Mouse (Mus musculus): ENCODE results near the gene ccdc198. TPM values are rescaled to one million over a fixed set of nuclear protein-coding genes. Genes with fewer than 3 reads are reported as not detected.

ccdc198 gene
- total and polyA plus RNA-seq, 3 experiments: not detected

GRCm38 (mm10) chr14:49275376-49275775 is 30.1 kb upstream of the ccdc198 start:
- Histone ChIP-seq H3K9ac (ENCODE audit: insufficient read depth, low read depth) (no peak overlapping the region), H3K4me2 (ENCODE audit: insufficient read depth, low read depth, poor library complexity, severe bottlenecking) (no peak overlapping the region), H3K9me3 (replicated peaks; ENCODE audit: low read length) (no peaks in the 10 kb centered on the region), H3K4me3 (replicated peaks in 1 of 3; ENCODE audit: low read depth in 2 of 3, low read length in 2 of 3, poor library complexity in 1 of 3) (no peak overlapping the region), H3K27me3 (replicated peaks) (no peaks in the 10 kb centered on the region), H3K4me1 (ENCODE audit: control insufficient read depth in 1 of 2, insufficient read depth in 2 of 2) (no peaks in the 10 kb centered on the region), H3K27ac (ENCODE audit: insufficient read depth, low read depth) (no peak overlapping the region), H3K79me2 (replicated peaks; ENCODE audit: control insufficient read depth, extremely low read depth, insufficient read depth, poor library complexity, severe bottlenecking) (no peaks in the 10 kb centered on the region), H3K36me3 (replicated peaks in 1 of 2; ENCODE audit: control insufficient read depth in 1 of 2, insufficient read depth in 1 of 2, low read length in 1 of 2) (no peaks in the 10 kb centered on the region)
- dilution Hi-C loops (cut with MboI; ENCODE audit: extremely low pct_ligation_motif_present, extremely low pct_unique_long_range_greater_than_20kb, low sequenced_read_pairs): no loop called here
- no peak for DNase-seq (ENCODE audit: extremely low read depth)
- no peak for TF ChIP-seq ELF1 (IDR thresholded peaks at IDR 0.05; ENCODE audit: low read depth, low read length)
- in situ Hi-C loops (cut with MboI; ENCODE audit: low pct_ligation_motif_present, low pct_unique_long_range_greater_than_20kb, low sequenced_read_pairs): no loop called here

- no peak overlapping the region for H3K4me3 ChIP-seq (replicated peaks in 1 of 3; ENCODE audit: low read depth in 2 of 3, low read length in 2 of 3, poor library complexity in 1 of 3)
- H3K36me3 ChIP-seq (replicated peaks in 1 of 2; ENCODE audit: control insufficient read depth in 1 of 2, insufficient read depth in 1 of 2, low read length in 1 of 2): no peaks in the 10 kb centered on the region
- in situ Hi-C loops (cut with MboI; ENCODE audit: low pct_ligation_motif_present, low pct_unique_long_range_greater_than_20kb, low sequenced_read_pairs) (no loop called here), dilution Hi-C loops (cut with MboI; ENCODE audit: extremely low pct_ligation_motif_present, extremely low pct_unique_long_range_greater_than_20kb, low sequenced_read_pairs) (no loop called here)
- H3K9ac ChIP-seq (ENCODE audit: insufficient read depth, low read depth): no peak overlapping the region
- TF ChIP-seq POLR2A (IDR thresholded peaks at IDR 0.05; ENCODE audit: low read depth, low read length): no peak
- no peak for TF ChIP-seq TCF12 (IDR thresholded peaks at IDR 0.05; ENCODE audit: low read depth, low read length)
- no peak for TF ChIP-seq CTCF (conservative IDR thresholded peaks at IDR 0.05 in 1 of 2, IDR thresholded peaks at IDR 0.05 in 1 of 2; ENCODE audit: low read depth in 2 of 2, low read length in 2 of 2)
- no peak for TF ChIP-seq ZC3H11A (IDR thresholded peaks at IDR 0.05; ENCODE audit: low read depth, low read length)
- no peaks in the 10 kb centered on the region for H3K9me3 ChIP-seq (replicated peaks; ENCODE audit: low read length)
- H3K4me1 ChIP-seq (ENCODE audit: control insufficient read depth in 1 of 2, insufficient read depth in 2 of 2): no peaks in the 10 kb centered on the region
- DNase-seq (ENCODE audit: extremely low read depth): no peak
- H3K4me2 ChIP-seq (ENCODE audit: insufficient read depth, low read depth, poor library complexity, severe bottlenecking): no peak overlapping the region
- H3K27ac ChIP-seq (ENCODE audit: insufficient read depth, low read depth): no peak overlapping the region
- H3K79me2 ChIP-seq (replicated peaks; ENCODE audit: control insufficient read depth, extremely low read depth, insufficient read depth, poor library complexity, severe bottlenecking): no peaks in the 10 kb centered on the region
- no peaks in the 10 kb centered on the region for H3K27me3 ChIP-seq (replicated peaks)
Observed at GRCm38 (mm10) chr14:49265286-49266002, 20.2 kb upstream of the ccdc198 start.

GRCm38 (mm10) chr14:49241522-49241921 is 3.8 kb downstream of the ccdc198 start:
- no peaks in the 10 kb centered on the region for H3K4me1 ChIP-seq (ENCODE audit: control insufficient read depth in 1 of 2, insufficient read depth in 2 of 2)
- no peaks in the 10 kb centered on the region for H3K36me3 ChIP-seq (replicated peaks in 1 of 2; ENCODE audit: control insufficient read depth in 1 of 2, insufficient read depth in 1 of 2, low read length in 1 of 2)
- no peaks in the 10 kb centered on the region for H3K27me3 ChIP-seq (replicated peaks)
- no peak overlapping the region for H3K4me2 ChIP-seq (ENCODE audit: insufficient read depth, low read depth, poor library complexity, severe bottlenecking)
- H3K9ac ChIP-seq (ENCODE audit: insufficient read depth, low read depth): no peak overlapping the region
- H3K4me3 ChIP-seq (replicated peaks in 1 of 3; ENCODE audit: low read depth in 2 of 3, low read length in 2 of 3, poor library complexity in 1 of 3): no peak overlapping the region
- H3K27ac ChIP-seq (ENCODE audit: insufficient read depth, low read depth): no peak overlapping the region
- H3K9me3 ChIP-seq (replicated peaks; ENCODE audit: low read length): no peaks in the 10 kb centered on the region
- DNase-seq (ENCODE audit: extremely low read depth): no peak
- no peaks in the 10 kb centered on the region for H3K79me2 ChIP-seq (replicated peaks; ENCODE audit: control insufficient read depth, extremely low read depth, insufficient read depth, poor library complexity, severe bottlenecking)
- in situ Hi-C loops (cut with MboI; ENCODE audit: low pct_ligation_motif_present, low pct_unique_long_range_greater_than_20kb, low sequenced_read_pairs): loop anchor here (25.0 kb wide), 1 partner anchor 496 kb away; no protein-coding TSS in a partner anchor
- TF ChIP-seq MAX (IDR thresholded peaks at IDR 0.05; ENCODE audit: low read length) (no peak), ZNF384 (IDR thresholded peaks at IDR 0.05; ENCODE audit: low read depth, low read length) (no peak), NRF1 (IDR thresholded peaks at IDR 0.05; ENCODE audit: low read depth, low read length) (no peak), POLR2A (IDR thresholded peaks at IDR 0.05; ENCODE audit: low read depth, low read length) (no peak), USF1 (IDR thresholded peaks at IDR 0.05; ENCODE audit: low read depth, low read length) (no peak), SIN3A (IDR thresholded peaks at IDR 0.05; ENCODE audit: low read length) (no peak), MXI1 (IDR thresholded peaks at IDR 0.05; ENCODE audit: low read depth, low read length) (no peak), CHD2 (IDR thresholded peaks at IDR 0.05; ENCODE audit: low read length) (no peak), POLR2AphosphoS2 (IDR thresholded peaks at IDR 0.05; ENCODE audit: low read depth, low read length) (no peak), MAFK (IDR thresholded peaks at IDR 0.05; ENCODE audit: insufficient replicate concordance, low read length) (no peak), EP300 (IDR thresholded peaks at IDR 0.05; ENCODE audit: low read length) (no peak), MYC (IDR thresholded peaks at IDR 0.05; ENCODE audit: low read depth, low read length) (no peak), SMC3 (IDR thresholded peaks at IDR 0.05; ENCODE audit: low read depth, low read length) (no peak), MEF2A (IDR thresholded peaks at IDR 0.05; ENCODE audit: borderline replicate concordance, low read depth, low read length) (no peak), BHLHE40 (IDR thresholded peaks at IDR 0.05; ENCODE audit: low read depth, low read length) (no peak), PAX5 (IDR thresholded peaks at IDR 0.05; ENCODE audit: low read length) (no peak), RCOR1 (conservative IDR thresholded peaks at IDR 0.05; ENCODE audit: low read depth, low read length) (no peak), ZC3H11A (IDR thresholded peaks at IDR 0.05; ENCODE audit: low read depth, low read length) (no peak)
- dilution Hi-C loops (cut with MboI; ENCODE audit: extremely low pct_ligation_motif_present, extremely low pct_unique_long_range_greater_than_20kb, low sequenced_read_pairs): no loop called here
